Mouse (Mus musculus): ENCODE results near the gene Brd7.

Brd7 gene

DNA sequence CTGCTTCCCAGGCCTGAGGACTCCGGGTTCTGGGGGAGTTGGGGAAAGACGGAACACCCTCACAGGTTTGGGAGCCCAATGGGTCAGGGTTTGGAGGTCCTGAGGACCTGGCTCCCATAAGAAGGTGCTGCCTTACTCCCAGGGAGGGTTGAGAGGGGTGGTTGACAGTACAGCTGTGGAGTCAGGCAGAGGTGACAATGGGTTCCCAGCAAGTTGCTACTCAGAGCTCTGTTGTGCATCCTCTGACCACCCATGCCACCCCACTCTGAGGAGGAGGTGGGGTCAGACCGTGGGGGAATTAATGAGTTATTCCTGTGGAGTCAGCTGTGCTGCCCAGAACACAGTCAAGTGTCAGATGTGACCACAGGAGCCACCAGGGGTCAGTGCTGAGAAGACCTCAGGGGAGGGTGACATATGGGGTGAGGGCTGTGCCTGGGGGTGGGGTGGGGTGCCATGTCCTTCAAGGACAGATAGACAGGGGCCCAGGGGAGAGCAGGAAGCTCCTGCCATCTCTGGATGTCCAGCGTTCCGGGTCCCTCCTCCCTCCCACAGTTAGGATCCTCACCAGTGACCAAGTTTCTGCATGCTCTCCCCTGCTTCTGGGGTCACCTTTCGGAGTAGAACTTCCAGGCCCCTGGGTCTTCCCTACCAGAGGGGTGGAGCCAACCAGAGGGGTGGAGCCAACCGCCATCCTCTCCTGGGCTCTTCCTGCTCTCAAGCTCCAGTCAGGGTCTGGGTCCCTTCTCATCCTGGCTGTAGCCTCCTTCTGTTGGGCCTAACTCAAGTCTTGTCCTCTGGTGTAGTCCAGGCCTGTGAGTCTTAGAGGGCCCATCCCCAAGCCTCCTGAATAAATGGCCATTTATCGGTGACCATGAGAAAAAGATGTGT, 76.3 kb downstream of the Brd7 start:
- no peak for TF ChIP-seq GATA4 (IDR thresholded peaks at IDR 0.05; ENCODE audit: insufficient replicate concordance, low read length)

DNA sequence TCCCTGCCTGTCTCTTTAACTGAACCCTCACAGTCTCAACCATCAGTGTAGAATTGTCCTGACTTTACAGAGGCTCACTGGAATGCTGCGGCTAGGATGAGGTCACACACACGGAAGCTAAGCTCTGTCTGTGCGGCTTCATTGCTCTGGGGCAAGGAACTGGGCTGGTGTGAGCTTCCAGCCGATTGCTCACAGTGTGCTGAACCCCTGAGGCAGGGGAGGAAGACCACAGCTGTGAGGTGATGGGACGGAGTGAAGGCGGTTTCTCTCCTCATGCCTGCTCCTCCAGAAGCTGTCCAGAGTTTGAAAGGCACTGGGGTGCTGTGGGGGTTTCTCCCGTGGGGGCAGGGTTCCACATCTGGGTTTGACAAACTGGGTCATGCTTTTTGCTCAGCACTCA, 77.3 kb downstream of the Brd7 start:
- no peak for TF ChIP-seq GATA4 (IDR thresholded peaks at IDR 0.05; ENCODE audit: insufficient replicate concordance, low read length)

DNA sequence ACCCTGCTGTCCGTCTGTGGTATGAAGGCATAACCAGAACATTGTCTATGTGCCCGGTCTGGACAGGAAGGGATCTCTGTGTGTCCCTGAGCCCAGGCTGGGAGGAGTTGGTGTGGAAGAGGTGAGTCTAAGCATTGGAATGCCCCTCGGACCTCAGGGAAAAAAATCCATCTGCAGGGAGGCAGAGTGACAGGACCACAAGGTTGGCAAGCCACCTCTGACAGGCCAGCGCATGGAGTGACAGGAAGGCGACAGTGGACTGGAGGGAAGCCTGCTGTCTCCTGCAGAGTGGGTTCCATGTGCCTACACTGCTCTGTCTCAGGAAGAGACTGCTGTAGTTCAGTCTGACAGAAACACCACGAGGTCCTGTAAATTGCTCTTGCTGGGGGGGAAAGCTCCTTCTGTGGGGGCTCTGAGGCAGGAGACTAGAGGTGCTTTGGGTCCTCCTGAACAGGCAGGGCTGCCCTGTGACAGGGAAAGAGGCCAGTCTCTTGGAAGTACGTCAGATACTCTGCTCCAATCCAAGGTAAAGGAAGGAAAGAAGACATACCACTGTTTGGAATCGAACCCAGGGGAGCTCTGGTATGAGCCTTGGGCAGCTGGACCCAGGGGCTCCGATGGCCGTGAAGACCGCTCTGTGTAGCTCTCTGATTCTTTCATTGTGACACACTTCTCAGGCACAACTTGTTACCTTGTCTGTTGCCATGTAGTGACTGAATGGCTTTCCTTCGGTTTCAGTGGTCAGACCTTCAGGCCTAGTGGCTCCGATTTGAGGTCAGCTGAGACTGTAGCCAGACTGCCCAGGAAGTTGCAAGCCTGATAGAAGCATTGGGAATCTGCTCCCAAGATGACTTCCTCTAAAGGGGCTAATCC, 78.5 kb downstream of the Brd7 start:
- TF ChIP-seq GATA4 (IDR thresholded peaks at IDR 0.05; ENCODE audit: insufficient replicate concordance, low read length), result no peak

DNA sequence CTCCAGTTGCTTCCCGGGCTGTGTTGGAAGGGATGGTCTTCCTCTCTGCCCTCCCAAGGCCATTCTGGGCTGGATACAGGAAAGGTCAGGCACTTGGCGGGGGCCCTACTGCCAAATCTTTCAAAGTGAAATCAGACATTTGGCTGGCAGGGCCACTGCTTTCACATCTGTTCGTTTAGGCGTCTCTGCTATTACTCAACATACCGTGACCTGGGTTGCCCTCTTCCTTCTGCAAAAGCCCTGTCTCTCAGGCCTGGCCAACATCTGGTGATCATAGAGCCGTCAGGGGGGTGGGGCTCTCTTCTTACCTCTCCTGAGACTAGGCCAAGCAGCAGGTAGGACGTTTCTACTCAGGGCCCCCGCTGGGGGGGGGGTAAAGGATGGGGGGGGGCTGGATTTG, 79.3 kb downstream of the Brd7 start:
- no peak for TF ChIP-seq GATA4 (IDR thresholded peaks at IDR 0.05; ENCODE audit: insufficient replicate concordance, low read length)

All from liver, adult (tissue).